Mouse (Mus musculus): ENCODE data around the gene Fam102a. TPM values are rescaled to one million over a fixed set of nuclear protein-coding genes. Genes with fewer than 3 reads are reported as not detected.

Fam102a gene
- polyA plus RNA-seq, 1 experiment = 17.6 TPM

- H3K27ac ChIP-seq (ENCODE audit: control insufficient read depth, insufficient read depth, low read depth, low read length) = peak overlapping the region; percentile 73
- no peak for TF ChIP-seq CTCF (IDR thresholded peaks at IDR 0.05; ENCODE audit: control insufficient read depth, insufficient read depth, insufficient replicate concordance, low read depth, low read length)
- peak; percentile 32; the same call in 1 of the 2 replicates for TF ChIP-seq POLR2A (IDR thresholded peaks at IDR 0.05; ENCODE audit: control insufficient read depth, low read depth, low read length)
- no peaks in the 10 kb centered on the region for H3K36me3 ChIP-seq (ENCODE audit: control insufficient read depth, insufficient read depth, low read length)
- H3K4me3 ChIP-seq (ENCODE audit: control insufficient read depth, low read depth, low read length) = peak overlapping the region; percentile 90
- H3K4me1 ChIP-seq (ENCODE audit: control insufficient read depth, insufficient read depth, low read length) = peaks cover 26% of the 10 kb centered on the region
- no peaks in the 10 kb centered on the region for H3K27me3 ChIP-seq (ENCODE audit: control insufficient read depth, insufficient read depth, low read length)
Observed at GRCm38 (mm10) chr2:32537360-32537905, 2.3 kb downstream of the Fam102a start.

GRCm38 (mm10) chr2:32537941-32538340 lies 2.8 kb downstream of the Fam102a start:
- H3K4me3 ChIP-seq (ENCODE audit: control insufficient read depth, low read depth, low read length) = peak overlapping the region; percentile 25
- no peaks in the 10 kb centered on the region for H3K36me3 ChIP-seq (ENCODE audit: control insufficient read depth, insufficient read depth, low read length)
- no peaks in the 10 kb centered on the region for H3K27me3 ChIP-seq (ENCODE audit: control insufficient read depth, insufficient read depth, low read length)
- H3K27ac ChIP-seq (ENCODE audit: control insufficient read depth, insufficient read depth, low read depth, low read length) = no peak overlapping the region
- TF ChIP-seq CTCF (IDR thresholded peaks at IDR 0.05; ENCODE audit: control insufficient read depth, insufficient read depth, insufficient replicate concordance, low read depth, low read length) = no peak
- no peak for TF ChIP-seq POLR2A (IDR thresholded peaks at IDR 0.05; ENCODE audit: control insufficient read depth, low read depth, low read length)
- peaks cover 28% of the 10 kb centered on the region for H3K4me1 ChIP-seq (ENCODE audit: control insufficient read depth, insufficient read depth, low read length)

- Histone ChIP-seq H3K36me3 (ENCODE audit: control insufficient read depth, insufficient read depth, low read length) (no peaks in the 10 kb centered on the region), H3K27me3 (ENCODE audit: control insufficient read depth, insufficient read depth, low read length) (no peaks in the 10 kb centered on the region), H3K27ac (ENCODE audit: control insufficient read depth, insufficient read depth, low read depth, low read length) (no peak overlapping the region), H3K4me1 (ENCODE audit: control insufficient read depth, insufficient read depth, low read length) (peaks cover 28% of the 10 kb centered on the region), H3K4me3 (ENCODE audit: control insufficient read depth, low read depth, low read length) (no peak overlapping the region; the same call in 1 of the 2 replicates)
- no peak for TF ChIP-seq POLR2A (IDR thresholded peaks at IDR 0.05; ENCODE audit: control insufficient read depth, low read depth, low read length)
- TF ChIP-seq CTCF (IDR thresholded peaks at IDR 0.05; ENCODE audit: control insufficient read depth, insufficient read depth, insufficient replicate concordance, low read depth, low read length) = no peak
Observed at GRCm38 (mm10) chr2:32538461-32538860, 3.3 kb downstream of the Fam102a start.

GRCm38 (mm10) chr2:32539452-32539981 lies 4.4 kb downstream of the Fam102a start:
- no peak overlapping the region for H3K27ac ChIP-seq (ENCODE audit: control insufficient read depth, insufficient read depth, low read depth, low read length)

GRCm38 (mm10) chr2:32541333-32541908 lies 6.3 kb downstream of the Fam102a start:
- H3K4me1 ChIP-seq (ENCODE audit: control insufficient read depth, insufficient read depth, low read length) = peaks cover 14% of the 10 kb centered on the region

More at GRCm38 (mm10) chr2:32539452-32539981, 4.4 kb downstream of the Fam102a start:
- no peak for TF ChIP-seq POLR2A (IDR thresholded peaks at IDR 0.05; ENCODE audit: control insufficient read depth, low read depth, low read length)
- TF ChIP-seq CTCF (IDR thresholded peaks at IDR 0.05; ENCODE audit: control insufficient read depth, insufficient read depth, insufficient replicate concordance, low read depth, low read length) = no peak
- Histone ChIP-seq H3K27me3 (ENCODE audit: control insufficient read depth, insufficient read depth, low read length) (no peaks in the 10 kb centered on the region), H3K4me3 (ENCODE audit: control insufficient read depth, low read depth, low read length) (no peak overlapping the region), H3K4me1 (ENCODE audit: control insufficient read depth, insufficient read depth, low read length) (peaks cover 23% of the 10 kb centered on the region), H3K36me3 (ENCODE audit: control insufficient read depth, insufficient read depth, low read length) (no peaks in the 10 kb centered on the region)

GRCm38 (mm10) chr2:32541986-32542573 lies 6.9 kb downstream of the Fam102a start:
- peaks cover 12% of the 10 kb centered on the region for H3K4me1 ChIP-seq (ENCODE audit: control insufficient read depth, insufficient read depth, low read length)

More at GRCm38 (mm10) chr2:32541333-32541908, 6.3 kb downstream of the Fam102a start:
- no peak overlapping the region for H3K27ac ChIP-seq (ENCODE audit: control insufficient read depth, insufficient read depth, low read depth, low read length)
- no peaks in the 10 kb centered on the region for H3K36me3 ChIP-seq (ENCODE audit: control insufficient read depth, insufficient read depth, low read length)
- H3K27me3 ChIP-seq (ENCODE audit: control insufficient read depth, insufficient read depth, low read length) = no peaks in the 10 kb centered on the region
- H3K4me3 ChIP-seq (ENCODE audit: control insufficient read depth, low read depth, low read length) = no peak overlapping the region
- no peak for TF ChIP-seq POLR2A (IDR thresholded peaks at IDR 0.05; ENCODE audit: control insufficient read depth, low read depth, low read length)
- TF ChIP-seq CTCF (IDR thresholded peaks at IDR 0.05; ENCODE audit: control insufficient read depth, insufficient read depth, insufficient replicate concordance, low read depth, low read length) = no peak

GRCm38 (mm10) chr2:32543031-32543449 lies 7.9 kb downstream of the Fam102a start:
- Histone ChIP-seq H3K27ac (ENCODE audit: control insufficient read depth, insufficient read depth, low read depth, low read length) (no peak overlapping the region), H3K36me3 (ENCODE audit: control insufficient read depth, insufficient read depth, low read length) (no peaks in the 10 kb centered on the region), H3K4me3 (ENCODE audit: control insufficient read depth, low read depth, low read length) (no peak overlapping the region), H3K4me1 (ENCODE audit: control insufficient read depth, insufficient read depth, low read length) (peaks cover 8% of the 10 kb centered on the region), H3K27me3 (ENCODE audit: control insufficient read depth, insufficient read depth, low read length) (no peaks in the 10 kb centered on the region)
- no peak for TF ChIP-seq POLR2A (IDR thresholded peaks at IDR 0.05; ENCODE audit: control insufficient read depth, low read depth, low read length)
- no peak for TF ChIP-seq CTCF (IDR thresholded peaks at IDR 0.05; ENCODE audit: control insufficient read depth, insufficient read depth, insufficient replicate concordance, low read depth, low read length)

More at GRCm38 (mm10) chr2:32541986-32542573, 6.9 kb downstream of the Fam102a start:
- Histone ChIP-seq H3K27me3 (ENCODE audit: control insufficient read depth, insufficient read depth, low read length) (no peaks in the 10 kb centered on the region), H3K4me3 (ENCODE audit: control insufficient read depth, low read depth, low read length) (no peak overlapping the region), H3K27ac (ENCODE audit: control insufficient read depth, insufficient read depth, low read depth, low read length) (no peak overlapping the region), H3K36me3 (ENCODE audit: control insufficient read depth, insufficient read depth, low read length) (no peaks in the 10 kb centered on the region)
- TF ChIP-seq CTCF (IDR thresholded peaks at IDR 0.05; ENCODE audit: control insufficient read depth, insufficient read depth, insufficient replicate concordance, low read depth, low read length) (no peak), POLR2A (IDR thresholded peaks at IDR 0.05; ENCODE audit: control insufficient read depth, low read depth, low read length) (no peak)

Measured in testis, adult 2 months (tissue).